Mouse (Mus musculus) MEL (cell line): ENCODE measurements around the gene Traf5.

Experiments
- CTCF ChIP-seq, 3 experiments: IDR thresholded peaks in 2 of 3; conservative IDR thresholded peaks in 1 of 3; 2 replicates each; pipeline ENCODE4 v1.5.1; 2011 to 2012; ENCODE audit warnings: low read length in 3 of 3, low read depth in 2 of 3, mild to moderate bottlenecking in 2 of 3, improper control_type of control experiment in 1 of 3, inconsistent platforms in 1 of 3, mixed read lengths in 1 of 3, moderate library complexity in 1 of 3; ENCODE audit not compliant: control insufficient read depth in 1 of 3, insufficient read depth in 1 of 3, poor library complexity in 1 of 3, severe bottlenecking in 1 of 3
- E2F4 ChIP-seq: IDR thresholded peaks from 2 replicates; pipeline ENCODE4 v1.6.1; 2011; ENCODE audit warnings: low read depth, low read length, improper control_type of control experiment, borderline replicate concordance
- HCFC1 ChIP-seq: IDR thresholded peaks from 2 replicates; pipeline ENCODE4 v1.6.1; 2012; ENCODE audit warnings: low read depth, mild to moderate bottlenecking, inconsistent platforms, low read length, improper control_type of control experiment, moderate library complexity
- POLR2A ChIP-seq, 2 experiments: IDR thresholded peaks; 2 replicates each; pipeline ENCODE4 v1.6.1; 2011 to 2012; ENCODE audit warnings: low read length in 2 of 2, mild to moderate bottlenecking in 2 of 2, control low read depth in 1 of 2, improper control_type of control experiment in 1 of 2, low read depth in 1 of 2, moderate library complexity in 1 of 2; ENCODE audit not compliant: control insufficient read depth in 1 of 2, insufficient read depth in 1 of 2, poor library complexity in 1 of 2
- SIN3A ChIP-seq: IDR thresholded peaks from 2 replicates; pipeline ENCODE4 v1.6.1; 2012; ENCODE audit warnings: low read length, improper control_type of control experiment, inconsistent platforms

DNA sequence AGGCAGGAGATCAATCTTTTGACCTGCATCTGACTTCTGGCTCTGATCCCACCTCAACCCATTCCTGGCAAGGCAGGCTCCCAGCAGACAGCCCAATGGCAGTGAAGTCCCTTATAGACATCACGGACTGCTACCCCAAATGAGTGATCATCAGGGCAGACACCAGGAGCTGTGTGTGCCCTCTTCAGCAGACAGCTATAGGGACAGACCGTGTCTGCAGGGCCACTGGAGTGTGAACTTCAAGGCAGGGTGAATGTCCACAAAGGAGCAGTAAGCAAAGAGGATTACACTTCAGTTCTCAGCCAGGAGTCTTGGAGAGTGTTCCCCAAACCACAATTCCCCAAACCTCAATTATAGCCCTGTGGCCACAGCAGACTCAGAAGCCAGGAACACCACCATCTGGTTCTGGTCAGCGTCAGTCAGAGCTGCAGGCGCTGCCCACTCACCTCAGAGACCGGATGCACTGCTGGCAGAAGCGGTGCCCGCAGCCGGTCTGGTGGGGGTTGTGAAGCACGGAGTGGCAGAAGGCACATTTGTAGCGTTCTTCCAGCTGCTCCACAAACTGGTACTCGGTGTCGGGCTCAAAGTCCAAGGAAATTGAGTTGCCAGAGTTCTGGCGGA is 22.3 kb downstream of the Traf5 start:
- TF ChIP-seq HCFC1 = no peak
- no peak for TF ChIP-seq CTCF (IDR thresholded peaks at IDR 0.05 in 2 of 3, conservative IDR thresholded peaks at IDR 0.05 in 1 of 3; ENCODE audit: control insufficient read depth in 1 of 3, insufficient read depth in 1 of 3, low read depth in 2 of 3, low read length in 3 of 3, poor library complexity in 1 of 3, severe bottlenecking in 1 of 3)
- TF ChIP-seq E2F4 = no peak
- TF ChIP-seq POLR2A (IDR thresholded peaks at IDR 0.05; ENCODE audit: control insufficient read depth in 1 of 2, insufficient read depth in 1 of 2, low read depth in 1 of 2, low read length in 2 of 2, poor library complexity in 1 of 2) = no peak
- no peak for TF ChIP-seq SIN3A
